Mouse (Mus musculus): ENCODE results near the gene Pcsk6. TPM values are rescaled to one million over a fixed set of nuclear protein-coding genes. Genes with fewer than 3 reads are reported as not detected.

Pcsk6 gene
- total and polyA plus RNA-seq, 3 experiments: 0.01 TPM; not detected in 2

DNA sequence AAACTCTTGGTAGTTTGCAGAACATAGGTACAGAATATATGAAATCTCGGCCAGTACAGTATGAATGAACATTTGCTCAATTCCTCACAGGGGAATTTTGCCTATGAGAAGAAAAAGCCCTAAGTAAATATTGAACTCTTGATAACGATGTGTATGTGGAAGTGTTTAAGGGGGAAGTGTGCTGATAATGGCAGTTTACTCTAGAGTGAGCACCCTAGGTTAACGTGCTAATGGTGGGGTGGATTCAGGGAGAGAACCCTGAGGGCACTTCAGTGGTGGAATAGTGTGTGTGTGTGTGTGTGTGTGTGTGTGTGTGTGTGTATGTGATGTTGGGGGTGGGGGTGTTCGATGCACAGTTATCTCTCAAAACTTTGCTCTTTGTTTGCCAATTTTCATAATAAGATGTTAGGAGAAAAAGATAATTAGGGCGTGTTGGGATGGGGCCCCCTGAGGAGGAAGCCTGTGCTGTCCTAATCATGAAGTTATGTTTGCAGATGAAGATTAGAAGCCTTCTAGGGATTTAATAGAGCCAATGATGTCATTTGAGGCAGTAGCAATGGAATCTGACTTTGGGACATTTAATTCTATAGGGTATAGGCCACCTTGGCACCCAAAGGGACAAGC is 19.2 kb downstream of the Pcsk6 start (continued):
- TF ChIP-seq RAD21 (IDR thresholded peaks at IDR 0.05; ENCODE audit: low read depth, low read length): no peak
- TF ChIP-seq NELFE (IDR thresholded peaks at IDR 0.05; ENCODE audit: low read depth, low read length): peak; percentile 30; the same call in 1 of the 2 replicates
- TF ChIP-seq SIN3A (IDR thresholded peaks at IDR 0.05; ENCODE audit: low read length): no peak

DNA sequence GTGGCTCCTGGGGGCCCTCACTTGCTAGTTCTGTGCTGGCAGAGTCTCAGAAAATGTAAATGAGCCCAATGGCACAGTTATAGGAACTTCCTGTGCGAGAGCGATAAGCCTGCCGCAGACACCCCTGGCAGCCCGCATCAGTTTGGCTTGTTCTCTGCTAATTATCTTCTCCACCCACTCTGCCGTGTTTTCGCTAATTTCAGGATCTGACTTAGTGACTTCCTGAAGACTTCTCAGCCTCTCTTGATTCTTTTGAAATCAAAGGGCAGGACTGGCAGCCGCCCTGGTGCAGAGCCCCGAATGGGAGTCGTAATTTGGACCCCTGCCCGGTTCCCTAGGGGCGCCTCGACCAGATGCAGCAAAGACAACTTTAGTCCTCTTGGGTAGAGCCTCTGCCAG is 19.8 kb downstream of the Pcsk6 start:
- Histone ChIP-seq H3K36me3 (ENCODE audit: control insufficient read depth in 1 of 2, insufficient read depth in 2 of 2, low read length in 2 of 2) (peaks cover 0 to 28% of the 10 kb centered on the region in 2 experiments; a peak in 2 of 4 replicates), H3K4me3 (ENCODE audit: control insufficient read depth in 1 of 2, insufficient read depth in 1 of 2, low read depth in 2 of 2, low read length in 2 of 2) (peak overlapping the region; percentile 46 to 56), H3K9me3 (replicated peaks; ENCODE audit: insufficient read depth, low read length) (no peaks in the 10 kb centered on the region), H3K79me2 (ENCODE audit: control insufficient read depth, insufficient read depth, low read length, poor library complexity) (no peaks in the 10 kb centered on the region), H3K9ac (ENCODE audit: control insufficient read depth, low read depth, low read length, poor library complexity, severe bottlenecking) (peak overlapping the region; percentile 61), H3K4me1 (ENCODE audit: control insufficient read depth in 1 of 2, insufficient read depth in 2 of 2, low read length in 2 of 2) (peaks cover 4 to 40% of the 10 kb centered on the region in 2 experiments), H3K27me3 (ENCODE audit: control insufficient read depth in 1 of 2, insufficient read depth in 2 of 2, low read length in 2 of 2) (no peaks in the 10 kb centered on the region), H3K27ac (ENCODE audit: control insufficient read depth, low read depth, low read length) (peak overlapping the region; percentile 98)
- DNase-seq (ENCODE audit: low read depth, low spot score): peak; percentile 95
- TF ChIP-seq GATA1 (IDR thresholded peaks at IDR 0.05; ENCODE audit: low read depth, low read length) (peak; percentile 91), RAD21 (IDR thresholded peaks at IDR 0.05; ENCODE audit: low read depth, low read length) (no peak), BHLHE40 (IDR thresholded peaks at IDR 0.05; ENCODE audit: borderline replicate concordance, low read depth, low read length) (peak; percentile 28; the same call in 1 of the 2 replicates), ETS1 (IDR thresholded peaks at IDR 0.05; ENCODE audit: low read depth, low read length) (peak; percentile 87), HCFC1 (IDR thresholded peaks at IDR 0.05; ENCODE audit: low read depth, low read length) (peak; percentile 31; the same call in 1 of the 2 replicates), MAX (IDR thresholded peaks at IDR 0.05; ENCODE audit: low read length) (no peak; the same call in none of the 2 replicates), ELF1 (IDR thresholded peaks at IDR 0.05; ENCODE audit: low read depth, low read length) (peak; percentile 51; the same call in 1 of the 2 replicates), E2F4 (IDR thresholded peaks at IDR 0.05; ENCODE audit: borderline replicate concordance, low read depth, low read length) (no peak), ZMIZ1 (IDR thresholded peaks at IDR 0.05; ENCODE audit: low read depth, low read length) (no peak), TAL1 (IDR thresholded peaks at IDR 0.05; ENCODE audit: low read length) (peak; percentile 94), ZNF384 (IDR thresholded peaks at IDR 0.05; ENCODE audit: low read depth, low read length) (no peak), TBP (IDR thresholded peaks at IDR 0.05; ENCODE audit: low read depth, low read length) (0 out of 2 replicates have a peak, but pooled peaks have one; percentile 38), MXI1 (IDR thresholded peaks at IDR 0.05; ENCODE audit: low read depth, low read length) (peak; percentile 86), SIN3A (IDR thresholded peaks at IDR 0.05; ENCODE audit: low read length) (peak; percentile 82), MYB (IDR thresholded peaks at IDR 0.05; ENCODE audit: low read depth, low read length) (peak; percentile 83), MEF2A (IDR thresholded peaks at IDR 0.05; ENCODE audit: extremely low read depth, insufficient replicate concordance, low read depth, low read length, poor library complexity, severe bottlenecking) (peak; percentile 31; the same call in 1 of the 2 replicates), RCOR1 (IDR thresholded peaks at IDR 0.05; ENCODE audit: low read depth, low read length) (peak; percentile 84), POLR2AphosphoS5 (IDR thresholded peaks at IDR 0.05; ENCODE audit: borderline replicate concordance, low read depth, low read length) (no peak), TCF12 (IDR thresholded peaks at IDR 0.05; ENCODE audit: low read depth, low read length) (peak; percentile 89), NELFE (IDR thresholded peaks at IDR 0.05; ENCODE audit: low read depth, low read length) (0 out of 2 replicates have a peak, but pooled peaks have one; percentile 5), CHD1 (IDR thresholded peaks at IDR 0.05; ENCODE audit: low read depth, low read length) (no peak), EP300 (IDR thresholded peaks at IDR 0.05; ENCODE audit: low read depth in 1 of 2, low read length in 2 of 2) (peak; percentile 92 to 93)
